Mouse (Mus musculus) ES-E14 (cell line): ENCODE results near the gene Apoa2.

Experiments
- CHD2 ChIP-seq: IDR thresholded peaks from 2 replicates; pipeline ENCODE4 v1.6.1; 2014; ENCODE audit warnings: mild to moderate bottlenecking, low read depth, low read length, inconsistent platforms
- HCFC1 ChIP-seq: IDR thresholded peaks from 2 replicates; pipeline ENCODE4 v1.6.1; 2012; ENCODE audit warnings: low read length, inconsistent platforms, borderline replicate concordance; ENCODE audit not compliant: insufficient read depth
- MAFK ChIP-seq: IDR thresholded peaks from 2 replicates; pipeline ENCODE4 v1.6.1; 2014; ENCODE audit warnings: mild to moderate bottlenecking, low read depth, low read length, inconsistent platforms; ENCODE audit not compliant: insufficient read depth
- ZC3H11A ChIP-seq: IDR thresholded peaks from 2 replicates; pipeline ENCODE4 v1.6.1; 2012; ENCODE audit warnings: low read depth, mild to moderate bottlenecking, inconsistent platforms, low read length, borderline replicate concordance
- ZNF384 ChIP-seq: IDR thresholded peaks from 2 replicates; pipeline ENCODE4 v1.6.1; 2012; ENCODE audit warnings: low read depth, low read length, inconsistent platforms

- TF ChIP-seq MAFK = no peak
- no peak for TF ChIP-seq CHD2
- no peak for TF ChIP-seq ZC3H11A
- TF ChIP-seq HCFC1 = no peak
- no peak for TF ChIP-seq ZNF384
These were observed 8.5 kb upstream of the Apoa2 start for GRCm38 (mm10) chr1:171216241-171216955.
